ENCODE assay signal across 20 mouse cellular contexts in genomic region chr13:118026510-118026909, GRCm38 (mm10).
"Had no signal": no experiment of that assay in that cellular context is flagged by ENCODE, and none has a peak within 500 bp of the region (broad histone marks: within the 10 kb centered on the region; RNA-seq: fewer than 3 reads in every experiment).

No protein-coding gene starts in this region.

- H3K27ac ChIP-seq: liver, embryonic 13.5 days; midbrain, embryonic 10.5 days; midbrain, embryonic 13.5 days; neural tube, embryonic 13.5 days; stomach, postnatal 0 days had no signal

- H3K4me3 ChIP-seq: liver, embryonic 13.5 days; megakaryocyte, embryonic 14.5 days; midbrain, embryonic 10.5 days; midbrain, embryonic 13.5 days; myocyte; neural tube, embryonic 13.5 days had no signal

- H3K4me1 ChIP-seq: liver, embryonic 13.5 days; megakaryocyte, embryonic 14.5 days; midbrain, embryonic 10.5 days; midbrain, embryonic 13.5 days; neural tube, embryonic 13.5 days had no signal

- H3K27me3 ChIP-seq: liver, embryonic 13.5 days; megakaryocyte, embryonic 14.5 days; midbrain, embryonic 13.5 days; neural tube, embryonic 13.5 days had no signal

- DNase-seq: kidney, adult 18-20 months; kidney, adult 9 months; kidney, postnatal 14 days; kidney, postnatal 4 days; liver, embryonic 13.5 days; lung, adult 2 months; lung, postnatal 36 days; right cerebral cortex, adult 18-20 months; right cerebral cortex, postnatal 14 days; right cerebral cortex, postnatal 4 days; thymus, adult 2 months; thymus, postnatal 14 days; thymus, postnatal 4 days had no signal

- H3K36me3 ChIP-seq: liver, embryonic 13.5 days; midbrain, embryonic 10.5 days; midbrain, embryonic 13.5 days; neural tube, embryonic 13.5 days had no signal

- H3K9me3 ChIP-seq: liver, embryonic 13.5 days; midbrain, embryonic 10.5 days; midbrain, embryonic 13.5 days; neural tube, embryonic 13.5 days had no signal

- H3K4me2 ChIP-seq: liver, embryonic 13.5 days; midbrain, embryonic 13.5 days; neural tube, embryonic 13.5 days had no signal

- H3K9ac ChIP-seq: liver, embryonic 13.5 days; midbrain, embryonic 13.5 days; neural tube, embryonic 13.5 days had no signal

- ATAC-seq: midbrain, embryonic 13.5 days; midbrain, embryonic 16.5 days had no signal
